Mouse (Mus musculus): ENCODE measurements at regions not wholly inside any gene's neighbourhood (a gene's known extent, or its start where the extent isn't known, plus 50 kb on each side); places are given as distances from the start of the nearest gene placed in this dataset.
A peak's percentile ranks its signal among the peaks of the same experiment; 100 is the strongest.

GRCm38 (mm10) chr1:13834860-13835840 lies 2258.0 kb downstream of the 4930444P10Rik start:
- DNase-seq = no peak

- no peak for DNase-seq
These were observed 2285.3 kb downstream of the 4930444P10Rik start for GRCm38 (mm10) chr1:13807786-13808185.

DNA sequence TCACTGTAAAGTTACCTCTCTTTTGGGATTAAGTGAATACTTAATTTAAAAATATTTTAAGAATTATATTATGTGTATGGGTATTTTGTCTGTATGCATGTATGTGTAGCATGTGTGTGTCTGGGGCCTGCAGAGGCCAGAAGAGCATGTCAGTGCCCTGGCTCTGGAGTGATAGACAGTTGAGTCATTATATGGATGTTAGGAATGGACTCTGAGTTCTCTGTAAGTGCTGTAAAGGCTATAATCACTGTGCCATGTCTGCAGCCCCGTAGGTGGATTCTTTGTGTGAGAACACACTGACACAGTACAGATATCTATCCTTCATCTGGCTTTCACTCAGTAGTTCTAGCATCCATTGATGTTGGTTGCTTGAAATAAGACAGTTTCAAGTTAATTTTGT lies 2292.7 kb downstream of the 4930444P10Rik start:
- no peak for DNase-seq

DNA sequence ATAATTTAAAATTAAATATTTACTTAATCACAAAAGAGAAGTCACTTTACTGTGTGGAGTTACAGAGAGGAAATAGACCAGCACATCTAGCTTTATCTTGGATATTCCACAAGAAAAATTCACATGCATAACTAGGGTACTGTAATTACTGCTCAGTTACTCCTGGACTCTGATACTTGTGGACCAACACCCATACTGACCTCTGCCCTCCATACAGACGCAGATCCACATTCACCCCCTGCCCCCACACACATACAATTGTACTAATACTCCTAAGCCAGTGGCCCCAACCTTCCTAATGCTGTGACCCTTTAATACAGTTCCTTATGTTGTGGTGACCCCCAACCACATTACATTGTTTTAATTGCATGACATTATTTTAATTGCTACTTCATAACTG lies 2294.3 kb downstream of the 4930444P10Rik start:
- DNase-seq = no peak

- DNase-seq = no peak
These were observed 2297.9 kb downstream of the 4930444P10Rik start for GRCm38 (mm10) chr1:13795196-13795595.

- peak; percentile 84 for DNase-seq
These were observed 2303.6 kb downstream of the 4930444P10Rik start for GRCm38 (mm10) chr1:13789318-13790085.

- DNase-seq = no peak
These were observed 2306.1 kb downstream of the 4930444P10Rik start for GRCm38 (mm10) chr1:13787016-13787415.

DNA sequence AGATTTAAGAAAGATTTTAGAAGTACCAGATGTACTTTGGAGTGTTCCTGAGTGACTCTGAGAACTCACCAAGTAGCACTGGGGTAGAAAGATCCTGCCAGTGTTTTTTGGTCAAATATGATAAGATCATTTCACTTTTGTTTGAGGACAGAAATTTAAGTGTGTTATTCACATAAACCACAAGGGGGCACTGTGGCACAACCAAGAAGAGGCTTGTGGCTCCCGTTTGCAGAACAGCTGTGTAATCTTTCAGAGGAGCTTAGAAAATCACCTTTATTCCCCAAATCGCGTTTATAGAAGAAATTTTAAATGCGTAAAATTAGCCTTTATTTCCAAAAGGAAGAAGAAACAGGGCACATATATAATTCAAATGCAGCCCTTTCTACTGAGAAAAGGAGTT lies 2308.7 kb downstream of the 4930444P10Rik start:
- DNase-seq = peak; percentile 40

GRCm38 (mm10) chr1:13782633-13783032 lies 2310.5 kb downstream of the 4930444P10Rik start:
- peak; percentile 21 for DNase-seq

GRCm38 (mm10) chr1:13772106-13772505 lies 2321.0 kb downstream of the 4930444P10Rik start:
- no peak for DNase-seq

DNA sequence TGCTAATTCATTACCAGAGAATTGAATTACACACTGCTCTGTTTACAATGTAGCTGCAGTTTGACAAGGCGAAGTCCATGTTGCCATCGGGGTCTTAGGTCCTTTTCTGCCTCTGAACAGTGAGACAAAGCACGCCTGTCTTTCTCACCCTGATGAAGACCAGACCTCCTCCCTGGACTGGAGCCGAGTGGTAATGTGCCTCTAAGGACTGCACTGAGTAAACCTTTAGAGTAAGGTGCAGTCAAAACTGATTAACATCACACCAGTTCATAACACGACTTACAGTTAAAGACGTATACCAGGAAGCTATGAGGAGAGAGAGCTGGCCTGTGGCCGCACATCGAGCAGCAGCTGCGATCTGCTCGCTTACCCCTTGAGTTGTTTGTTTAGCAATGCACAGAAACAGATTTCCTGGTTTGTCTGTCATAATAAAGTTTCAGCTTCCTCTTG lies 2322.1 kb downstream of the 4930444P10Rik start:
- DNase-seq = no peak

- DNase-seq = peak; percentile 33
These were observed 2338.6 kb downstream of the A830018L16Rik start for GRCm38 (mm10) chr1:13752479-13752878.

DNA sequence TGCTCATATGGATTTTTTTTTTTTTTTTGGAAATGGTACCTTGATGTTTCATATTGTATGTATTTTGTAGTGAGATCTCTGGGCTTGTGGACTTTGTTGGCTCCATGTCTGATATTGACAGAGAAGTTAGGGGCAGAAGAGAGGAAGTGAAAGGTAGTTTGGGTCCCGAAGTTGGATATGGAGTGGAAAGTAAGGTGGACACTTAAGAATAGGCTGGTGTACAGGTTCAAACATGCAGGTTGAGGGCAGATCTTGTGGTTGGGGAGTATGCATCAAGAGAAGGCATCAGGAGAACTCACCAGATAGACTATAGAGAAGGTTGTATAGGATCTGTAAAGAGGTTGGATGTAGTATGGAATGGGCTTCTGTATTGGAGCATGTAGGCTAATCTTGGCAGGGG lies 2337.5 kb downstream of the A830018L16Rik start:
- no peak for DNase-seq

All from lung, postnatal 36 days (tissue).